Mouse (Mus musculus) lung, embryonic 16.5 days (tissue): ENCODE data around the gene Sdf4. TPM values are rescaled to one million over a fixed set of nuclear protein-coding genes. Genes with fewer than 3 reads are reported as not detected.

Experiments
- ATAC-seq: fragments of 200-750 bp; cut with Nextera tagmentation; 2 replicates; pipeline ENCODE4 v1.8.0; 2017; ENCODE audit warnings: low read depth, mild to moderate bottlenecking, moderate library complexity
- H3K27ac ChIP-seq: fragments of 300-500 bp; sonication (generic); 2 replicates; pipeline ENCODE4 v1.5.1; 2014; ENCODE audit warnings: mild to moderate bottlenecking, control low read depth, low read length
- H3K27me3 ChIP-seq: fragments of 300-500 bp; sonication (generic); 2 replicates; pipeline ENCODE4 v1.6.1; 2014; ENCODE audit warnings: low read depth, low read length, mixed read lengths; ENCODE audit not compliant: control insufficient read depth, insufficient read depth
- H3K36me3 ChIP-seq: fragments of 300-500 bp; sonication (generic); 2 replicates; pipeline ENCODE4 v1.6.1; 2014; ENCODE audit warnings: low read length; ENCODE audit not compliant: control insufficient read depth, insufficient read depth
- H3K4me1 ChIP-seq: fragments of 300-500 bp; sonication (generic); replicated peaks from 2 replicates; pipeline ENCODE4 v1.6.1; 2014; ENCODE audit warnings: low read length, mixed read lengths; ENCODE audit not compliant: control insufficient read depth, insufficient read depth
- H3K4me2 ChIP-seq: fragments of 300-500 bp; sonication (generic); 2 replicates; pipeline ENCODE4 v1.6.1; 2014; ENCODE audit warnings: low read depth, low read length, control low read depth
- H3K4me3 ChIP-seq: fragments of 300-500 bp; sonication (generic); 2 replicates; pipeline ENCODE4 v1.5.1; 2014; ENCODE audit warnings: mild to moderate bottlenecking, low read length, control low read depth
- H3K9ac ChIP-seq: fragments of 300-500 bp; sonication (generic); 2 replicates; pipeline ENCODE4 v1.6.1; 2014; ENCODE audit warnings: low read length, control low read depth
- H3K9me3 ChIP-seq: fragments of 300-500 bp; sonication (generic); 2 replicates; pipeline ENCODE4 v1.6.1; 2016; ENCODE audit warnings: low read length; ENCODE audit not compliant: control insufficient read depth
- WGBS: fragments of 180-500 bp; shearing (Covaris S2); extraction: QIAGEN DNeasy Blood & Tissue Kit; methylation state at CpG from one replicate; pipeline ENCODE4 v1.1.7; 2014; 5-methylcytosine and 5-hydroxymethylcytosine counted together
- polyA plus RNA-seq: library from polyadenylated mRNA; unstranded; fragments of >200 nt; fragmentation: Nextera tagmentation; extraction: Ambion mirVana; gene quantifications from 2 replicates; pipeline ENCODE4 v1.2.1, GENCODE M21; 2015

Gene Sdf4
- polyA plus RNA-seq, 1 experiment from 2014 or later: 156 TPM

- Histone ChIP-seq H3K4me1 (peaks cover 20% of the 10 kb centered on the region), H3K27me3 (no peaks in the 10 kb centered on the region), H3K9ac (peak overlapping the region; percentile 84), H3K36me3 (peaks cover 7% of the 10 kb centered on the region), H3K27ac (peak overlapping the region; percentile 95), H3K4me3 (peak overlapping the region; percentile 66), H3K9me3 (no peaks in the 10 kb centered on the region), H3K4me2 (peak overlapping the region; percentile 99)
- 24% methylated on average over 37 of the region's 37 CpGs for WGBS
- ATAC-seq: peak; percentile 1; the same call in 1 of the 2 replicates
Observed at GRCm38 (mm10) chr4:155991908-155992230, 803 bp upstream of the Sdf4 start.

- ATAC-seq: peak; percentile 91
- peak overlapping the region; percentile 94 for H3K27ac ChIP-seq
- H3K4me1 ChIP-seq: peaks cover 20% of the 10 kb centered on the region
- peak overlapping the region; percentile 86 for H3K9ac ChIP-seq
- H3K9me3 ChIP-seq: no peaks in the 10 kb centered on the region
- H3K36me3 ChIP-seq: peaks cover 11% of the 10 kb centered on the region
- H3K4me3 ChIP-seq: peak overlapping the region; percentile 86
- under 1% methylated on average over 69 of the region's 70 CpGs for WGBS
- H3K27me3 ChIP-seq: no peaks in the 10 kb centered on the region
- peak overlapping the region; percentile 75 for H3K4me2 ChIP-seq
Observed at GRCm38 (mm10) chr4:155992906-155993547, 355 bp downstream of the Sdf4 start.

- Histone ChIP-seq H3K4me2 (peak overlapping the region; percentile 75), H3K27me3 (no peaks in the 10 kb centered on the region), H3K27ac (peak overlapping the region; percentile 94), H3K36me3 (peaks cover 11% of the 10 kb centered on the region), H3K4me3 (peak overlapping the region; percentile 86), H3K9ac (peak overlapping the region; percentile 86), H3K4me1 (peaks cover 20% of the 10 kb centered on the region), H3K9me3 (no peaks in the 10 kb centered on the region)
- ATAC-seq: no peak; the same call in 1 of the 2 replicates
- WGBS: 4% methylated on average over 15 of the region's 15 CpGs
Observed at GRCm38 (mm10) chr4:155993606-155994005, 934 bp downstream of the Sdf4 start.

- WGBS: 92% methylated on average over 3 of the region's 3 CpGs
- peaks cover 68% of the 10 kb centered on the region for H3K36me3 ChIP-seq
- H3K4me3 ChIP-seq: no peak overlapping the region
- H3K4me2 ChIP-seq: no peak overlapping the region
- no peaks in the 10 kb centered on the region for H3K9me3 ChIP-seq
- H3K27me3 ChIP-seq: no peaks in the 10 kb centered on the region
- no peak for ATAC-seq
- H3K4me1 ChIP-seq: no peaks in the 10 kb centered on the region
- no peak overlapping the region for H3K27ac ChIP-seq
- no peak overlapping the region for H3K9ac ChIP-seq
Observed at GRCm38 (mm10) chr4:156004109-156004508, 11.4 kb downstream of the Sdf4 start.

GRCm38 (mm10) chr4:156008369-156008768 is 15.7 kb downstream of the Sdf4 start:
- ATAC-seq: no peak
- Histone ChIP-seq H3K9ac (no peak overlapping the region), H3K9me3 (no peaks in the 10 kb centered on the region), H3K4me1 (no peaks in the 10 kb centered on the region), H3K4me3 (no peak overlapping the region), H3K4me2 (no peak overlapping the region), H3K36me3 (peaks cover 52% of the 10 kb centered on the region), H3K27ac (no peak overlapping the region), H3K27me3 (no peaks in the 10 kb centered on the region)
- WGBS: 90% methylated on average over 4 of the region's 4 CpGs

GRCm38 (mm10) chr4:156013637-156014036 is 21.0 kb downstream of the Sdf4 start, which contains the start of gene Tnfrsf4:
Gene Tnfrsf4, plus strand, starts transcription at chr4:156013843.
- H3K9ac ChIP-seq: no peak within 1 kb of the TSS
- no peak within 1 kb of the TSS for H3K4me3 ChIP-seq
- H3K27me3 ChIP-seq: no peaks in the 10 kb centered on the region
- H3K4me2 ChIP-seq: no peak within 1 kb of the TSS
- 68% methylated on average over 8 of the region's 8 CpGs for WGBS
- H3K9me3 ChIP-seq: no peaks in the 10 kb centered on the region
- ATAC-seq: 0 out of 2 replicates have a peak, but pooled peaks have one; percentile 34
- H3K36me3 ChIP-seq: peaks cover 19% of the 10 kb centered on the region
- no peak within 1 kb of the TSS for H3K27ac ChIP-seq
- no peaks in the 10 kb centered on the region for H3K4me1 ChIP-seq

- H3K36me3 ChIP-seq: peaks cover 12% of the 10 kb centered on the region
- WGBS: 81% methylated on average over 2 of the region's 2 CpGs
- no peak overlapping the region for H3K4me3 ChIP-seq
- no peaks in the 10 kb centered on the region for H3K9me3 ChIP-seq
- H3K4me1 ChIP-seq: no peaks in the 10 kb centered on the region
- no peak overlapping the region for H3K27ac ChIP-seq
- no peak for ATAC-seq
- H3K27me3 ChIP-seq: no peaks in the 10 kb centered on the region
- no peak overlapping the region for H3K4me2 ChIP-seq
- H3K9ac ChIP-seq: no peak overlapping the region
Observed at GRCm38 (mm10) chr4:156014436-156014835, 21.8 kb downstream of the Sdf4 start.

- no peaks in the 10 kb centered on the region for H3K9me3 ChIP-seq
- no peak overlapping the region for H3K4me3 ChIP-seq
- no peaks in the 10 kb centered on the region for H3K27me3 ChIP-seq
- no peak overlapping the region for H3K9ac ChIP-seq
- H3K36me3 ChIP-seq: no peaks in the 10 kb centered on the region
- H3K27ac ChIP-seq: no peak overlapping the region
- H3K4me1 ChIP-seq: no peaks in the 10 kb centered on the region
- no peak for ATAC-seq
- H3K4me2 ChIP-seq: no peak overlapping the region
- 86% methylated on average over 12 of the region's 12 CpGs for WGBS
Observed at GRCm38 (mm10) chr4:156019771-156020170, 27.1 kb downstream of the Sdf4 start.

- peaks cover 9% of the 10 kb centered on the region for H3K4me1 ChIP-seq
- H3K27ac ChIP-seq: no peak overlapping the region
- no peak for ATAC-seq
- no peaks in the 10 kb centered on the region for H3K27me3 ChIP-seq
- 52% methylated on average over 3 of the region's 3 CpGs for WGBS
- H3K36me3 ChIP-seq: no peaks in the 10 kb centered on the region
- H3K9ac ChIP-seq: no peak overlapping the region
- no peak overlapping the region for H3K4me2 ChIP-seq
- H3K4me3 ChIP-seq: no peak overlapping the region
- no peaks in the 10 kb centered on the region for H3K9me3 ChIP-seq
Observed at GRCm38 (mm10) chr4:156021381-156021780, 28.7 kb downstream of the Sdf4 start.
